ENCODE assay signal across 32 mouse cellular contexts in the genomic region with DNA sequence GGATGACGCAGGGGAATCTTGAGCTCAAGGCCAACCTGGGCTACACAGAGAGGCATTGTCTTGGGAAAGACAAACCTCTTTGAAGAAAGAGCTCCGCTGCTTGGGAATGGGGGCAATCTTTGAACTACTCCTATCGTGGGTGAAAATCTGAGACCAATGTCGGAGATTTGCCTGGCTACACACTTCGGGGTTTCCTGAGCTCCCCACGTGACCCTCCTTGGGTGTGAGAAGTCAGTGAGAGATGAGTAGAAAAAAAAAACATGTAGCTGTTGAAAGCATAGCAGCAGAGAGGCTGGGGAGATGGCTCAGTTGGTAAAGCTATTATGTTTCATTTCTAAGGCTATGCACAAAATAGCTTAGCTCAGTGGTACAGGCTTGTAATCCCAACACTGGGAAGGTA. TPM values are rescaled to one million over a fixed set of nuclear protein-coding genes. Genes with fewer than 3 reads are reported as not detected.
DNase-seq lines count a peak whose midpoint lies in the region; ATAC-seq lines count a peak whose summit lies in the region.
"Had no signal": no experiment of that assay in that cellular context is flagged by ENCODE, and none has a peak within 500 bp of the region (broad histone marks: within the 10 kb centered on the region; RNA-seq: fewer than 3 reads in every experiment).

No protein-coding gene starts in this region.

- WGBS in liver, embryonic 12.5 days (ENCODE audit: insufficient replicate concordance): 71% methylated on average over 6 of the region's 6 CpGs

- no peak overlapping the region for H3K4me3 ChIP-seq in liver, embryonic 12.5 days
- H3K4me3 ChIP-seq: forebrain, embryonic 13.5 days; hindbrain, embryonic 12.5 days; limb, embryonic 15.5 days; liver, embryonic 15.5 days; midbrain, embryonic 10.5 days; midbrain, embryonic 15.5 days; neural tube, embryonic 12.5 days had no signal

- no peaks in the 10 kb centered on the region for H3K36me3 ChIP-seq in liver, embryonic 12.5 days
- H3K36me3 ChIP-seq: hindbrain, embryonic 12.5 days; limb, embryonic 15.5 days; liver, embryonic 15.5 days; midbrain, embryonic 10.5 days; midbrain, embryonic 15.5 days; neural tube, embryonic 12.5 days had no signal

- no peaks in the 10 kb centered on the region for H3K27me3 ChIP-seq in liver, embryonic 12.5 days (replicated peaks)
- H3K27me3 ChIP-seq: forebrain, embryonic 13.5 days; hindbrain, embryonic 12.5 days; limb, embryonic 15.5 days; liver, embryonic 15.5 days; midbrain, embryonic 15.5 days; neural tube, embryonic 12.5 days had no signal

- no peak for ATAC-seq in liver, embryonic 12.5 days
- no peak for ATAC-seq in erythroblast, adult 5-6 weeks (replicated peaks; ENCODE audit: low FRiP score, poor library complexity, severe bottlenecking)
- ATAC-seq: intestine, postnatal 0 days had no signal

- H3K4me1 ChIP-seq in liver, embryonic 12.5 days: peaks cover 13% of the 10 kb centered on the region
- H3K4me1 ChIP-seq: forebrain, embryonic 13.5 days; hindbrain, embryonic 12.5 days; midbrain, embryonic 15.5 days had no signal

- H3K4me2 ChIP-seq in liver, embryonic 12.5 days: no peak overlapping the region
- H3K4me2 ChIP-seq: forebrain, embryonic 13.5 days; heart, embryonic 11.5 days; hindbrain, embryonic 12.5 days; limb, embryonic 15.5 days; liver, embryonic 15.5 days; lung, embryonic 14.5 days; midbrain, embryonic 15.5 days; neural tube, embryonic 12.5 days had no signal

- H3K9ac ChIP-seq in liver, embryonic 12.5 days: no peak overlapping the region
- H3K9ac ChIP-seq: forebrain, embryonic 13.5 days; hindbrain, embryonic 12.5 days; limb, embryonic 15.5 days; liver, embryonic 15.5 days; lung, embryonic 14.5 days; midbrain, embryonic 15.5 days; neural tube, embryonic 12.5 days had no signal

- peak; percentile 7 for DNase-seq in spleen, adult 12 weeks (ENCODE audit: low spot score)
- no peak for DNase-seq in spleen, postnatal 4 days (ENCODE audit: low spot score in 2 of 2)
- peak; percentile 41 to 57 for DNase-seq in B cell, adult 2 months
- peak; percentile 31 for DNase-seq in induced T-regulatory cell, adult 2 months (ENCODE audit: low read depth)
- DNase-seq in spleen, postnatal 36 days (ENCODE audit: low spot score in 2 of 2): peak; percentile 67 to 71
- no peak for DNase-seq in frontal cortex, postnatal 14 days (ENCODE audit: low spot score in 2 of 2)
- DNase-seq: adrenal gland, postnatal 10 days; cerebellum, adult 11-12 months; cerebellum, adult 9-11 months; gastrocnemius, postnatal 25 days; heart, adult 11 months; heart, postnatal 36 days; kidney, adult 9 months; kidney, postnatal 10 days; layer of hippocampus, postnatal 36 days; left cerebral cortex, postnatal 4 days; lung, embryonic 14.5 days; lung, postnatal 14 days; right cerebral cortex, adult 18-20 months; right cerebral cortex, postnatal 4 days had no signal

- H3K27ac ChIP-seq in liver, embryonic 12.5 days: no peak overlapping the region
- H3K27ac ChIP-seq: forebrain, embryonic 13.5 days; hindbrain, embryonic 12.5 days; hindbrain, postnatal 0 days; limb, embryonic 15.5 days; liver, embryonic 15.5 days; midbrain, embryonic 10.5 days; midbrain, embryonic 15.5 days; neural tube, embryonic 12.5 days had no signal

- no peaks in the 10 kb centered on the region for H3K9me3 ChIP-seq in liver, embryonic 12.5 days (replicated peaks)
- H3K9me3 ChIP-seq: forebrain, embryonic 13.5 days; hindbrain, embryonic 12.5 days; limb, embryonic 15.5 days; liver, embryonic 15.5 days; midbrain, embryonic 10.5 days; midbrain, embryonic 15.5 days had no signal

RNA-seq across cellular contexts. Expression of gene Saysd1, which starts 23.4 kb away (rescaled TPM):
- polyA plus RNA-seq in liver, embryonic 12.5 days (2016; fragmentation: Nextera tagmentation; extraction: Ambion mirVana): 4.5 and 4.8 TPM in 2 replicates
- total RNA-seq in erythroblast, adult 5-6 weeks (2015; ENCODE audit: low replicate concordance): 1.9 TPM in 1 of 2 replicates, not detected in the other
- total RNA-seq in erythroblast, adult 5-6 weeks (2017; ENCODE audit: low replicate concordance): not detected in 2 replicates

Comparison
In these comparisons a context has a peak if more than half of its experiments do, and no peak if none do; other contexts are left out.
1. DNase-seq: peak in spleen, adult 12 weeks (single experiment), B cell, adult 2 months (2 of 2), induced T-regulatory cell, adult 2 months (single experiment) and spleen, postnatal 36 days (2 of 2); none in spleen, postnatal 4 days (0 of 2) and frontal cortex, postnatal 14 days (0 of 2).